Mouse (Mus musculus) embryonic facial prominence, embryonic 14.5 days (tissue): ENCODE measurements around the gene Eif5a2. TPM values are rescaled to one million over a fixed set of nuclear protein-coding genes. Genes with fewer than 3 reads are reported as not detected.

Experiments
- ATAC-seq: fragments of 200-750 bp; cut with Nextera tagmentation; 2 replicates; pipeline ENCODE4 v1.8.0; 2017; ENCODE audit warnings: low read depth, moderate number of reproducible peaks, moderate TSS enrichment
- DNase-seq: peaks from one replicate; pipeline ENCODE4 v3.0.0-alpha.2; 2015; ENCODE audit warnings: low spot score
- H3K27ac ChIP-seq: fragments of 300-500 bp; sonication (generic); replicated peaks from 2 replicates; pipeline ENCODE4 v1.5.1; 2014; ENCODE audit warnings: low read depth, mild to moderate bottlenecking, low read length, moderate library complexity
- H3K27me3 ChIP-seq: fragments of 300-500 bp; sonication (generic); replicated peaks from 2 replicates; pipeline ENCODE4 v1.6.1; 2014; ENCODE audit warnings: low read length; ENCODE audit not compliant: control insufficient read depth, insufficient read depth
- H3K36me3 ChIP-seq: fragments of 300-500 bp; sonication (generic); 2 replicates; pipeline ENCODE4 v1.6.1; 2014; ENCODE audit warnings: low read length, mixed read lengths; ENCODE audit not compliant: control insufficient read depth, insufficient read depth
- H3K4me1 ChIP-seq: fragments of 300-500 bp; sonication (generic); 2 replicates; pipeline ENCODE4 v1.6.1; 2014; ENCODE audit warnings: antibody characterized with exemption, low read length; ENCODE audit not compliant: control insufficient read depth, insufficient read depth
- H3K4me2 ChIP-seq: fragments of 300-500 bp; sonication (generic); 2 replicates; pipeline ENCODE4 v1.6.1; 2014; ENCODE audit warnings: low read depth, mild to moderate bottlenecking, low read length, moderate library complexity, mixed read lengths
- H3K4me3 ChIP-seq: fragments of 300-500 bp; sonication (generic); 2 replicates; pipeline ENCODE4 v1.5.1; 2014; ENCODE audit warnings: low read depth, mild to moderate bottlenecking, low read length
- H3K9ac ChIP-seq: fragments of 300-500 bp; sonication (generic); 2 replicates; pipeline ENCODE4 v1.6.1; 2014; ENCODE audit warnings: low read depth, mild to moderate bottlenecking, low read length, moderate library complexity, mixed read lengths
- H3K9me3 ChIP-seq: fragments of 300-500 bp; sonication (generic); 2 replicates; pipeline ENCODE4 v1.6.1; 2016; ENCODE audit warnings: low read length; ENCODE audit not compliant: control insufficient read depth
- WGBS: fragments of 180-500 bp; shearing (Covaris S2); extraction: QIAGEN DNeasy Blood & Tissue Kit; methylation state at CpG from one replicate; pipeline ENCODE4 v1.1.7; 2014; 5-methylcytosine and 5-hydroxymethylcytosine counted together
- polyA plus RNA-seq: library from polyadenylated mRNA; unstranded; fragments of >200 nt; fragmentation: Nextera tagmentation; extraction: Ambion mirVana; gene quantifications from 2 replicates; pipeline ENCODE4 v1.2.1, GENCODE M21; 2014

Gene Eif5a2
- polyA plus RNA-seq, 1 experiment from 2014 or later: 10.4 TPM

DNA sequence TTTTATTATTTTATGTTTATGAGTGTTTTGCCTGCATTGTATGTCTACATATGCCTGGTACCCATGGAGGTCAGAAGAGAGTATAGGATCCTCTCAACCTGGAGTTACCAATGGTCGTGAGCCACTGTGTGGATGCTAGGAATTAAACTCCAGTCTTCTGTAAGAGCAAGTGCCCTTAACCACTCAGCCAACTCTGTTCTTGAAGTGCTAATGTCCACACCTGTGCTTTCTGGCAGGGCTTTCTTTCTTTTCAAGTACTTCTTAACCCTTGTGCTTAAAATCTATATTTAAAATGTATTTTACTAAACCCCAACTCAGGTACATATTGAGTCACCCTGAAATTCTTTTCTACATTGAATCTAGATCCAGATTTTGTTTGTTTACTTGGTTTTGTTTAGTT is 45.2 kb downstream of the Eif5a2 start:
- no peak overlapping the region for H3K4me3 ChIP-seq
- H3K27me3 ChIP-seq: no peaks in the 10 kb centered on the region
- no peak for DNase-seq
- H3K27ac ChIP-seq: no peak overlapping the region
- ATAC-seq: no peak
- no peaks in the 10 kb centered on the region for H3K36me3 ChIP-seq
- H3K9me3 ChIP-seq: no peaks in the 10 kb centered on the region
- H3K4me1 ChIP-seq: no peaks in the 10 kb centered on the region
- no peak overlapping the region for H3K9ac ChIP-seq
- H3K4me2 ChIP-seq: no peak overlapping the region
- WGBS: 92% methylated on average over 1 of the region's 1 CpGs

- H3K9ac ChIP-seq: no peak overlapping the region
- no peak overlapping the region for H3K4me2 ChIP-seq
- no peaks in the 10 kb centered on the region for H3K4me1 ChIP-seq
- 84% methylated on average over 2 of the region's 2 CpGs for WGBS
- H3K27me3 ChIP-seq: no peaks in the 10 kb centered on the region
- H3K36me3 ChIP-seq: no peaks in the 10 kb centered on the region
- DNase-seq: no peak
- H3K4me3 ChIP-seq: no peak overlapping the region
- no peaks in the 10 kb centered on the region for H3K9me3 ChIP-seq
- no peak overlapping the region for H3K27ac ChIP-seq
- no peak for ATAC-seq
These were observed 46.5 kb downstream of the Eif5a2 start for GRCm38 (mm10) chr3:28827605-28828004.

DNA sequence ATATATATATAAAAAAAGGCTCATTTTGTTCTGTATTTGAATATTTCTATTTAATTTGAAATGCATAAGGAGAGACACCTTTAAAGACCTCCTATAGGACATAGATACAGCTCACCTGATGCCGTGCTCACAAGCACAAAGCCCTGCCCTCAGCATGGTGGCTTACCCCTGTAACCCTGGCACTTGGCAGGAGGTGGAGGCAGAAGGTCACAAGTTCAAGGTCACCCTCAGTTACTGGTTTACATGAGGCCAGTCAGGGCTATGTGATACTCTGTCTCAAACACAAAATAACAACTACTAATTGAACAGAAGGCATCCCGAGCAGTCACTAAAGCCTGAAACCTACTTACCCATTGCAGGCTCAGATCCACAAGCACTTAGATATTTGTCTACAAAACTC is 48.4 kb downstream of the Eif5a2 start:
- H3K4me2 ChIP-seq: no peak overlapping the region
- no peak overlapping the region for H3K9ac ChIP-seq
- H3K36me3 ChIP-seq: no peaks in the 10 kb centered on the region
- no peak for DNase-seq
- no peak for ATAC-seq
- H3K4me1 ChIP-seq: no peaks in the 10 kb centered on the region
- H3K9me3 ChIP-seq: no peaks in the 10 kb centered on the region
- no peak overlapping the region for H3K27ac ChIP-seq
- H3K27me3 ChIP-seq: no peaks in the 10 kb centered on the region
- 82% methylated on average over 2 of the region's 2 CpGs for whole genome bisulfite sequencing
- H3K4me3 ChIP-seq: no peak overlapping the region

- no peak overlapping the region for H3K4me3 ChIP-seq
- ATAC-seq (no peak), DNase-seq (no peak)
- no peak overlapping the region for H3K27ac ChIP-seq
- H3K4me2 ChIP-seq: no peak overlapping the region
- H3K4me1 ChIP-seq: no peaks in the 10 kb centered on the region
- H3K9ac ChIP-seq: no peak overlapping the region
- 76% methylated on average over 2 of the region's 2 CpGs for WGBS
- no peaks in the 10 kb centered on the region for H3K9me3 ChIP-seq
- no peaks in the 10 kb centered on the region for H3K36me3 ChIP-seq
- no peaks in the 10 kb centered on the region for H3K27me3 ChIP-seq
These were observed 55.8 kb downstream of the Eif5a2 start for GRCm38 (mm10) chr3:28836796-28837371.

DNA sequence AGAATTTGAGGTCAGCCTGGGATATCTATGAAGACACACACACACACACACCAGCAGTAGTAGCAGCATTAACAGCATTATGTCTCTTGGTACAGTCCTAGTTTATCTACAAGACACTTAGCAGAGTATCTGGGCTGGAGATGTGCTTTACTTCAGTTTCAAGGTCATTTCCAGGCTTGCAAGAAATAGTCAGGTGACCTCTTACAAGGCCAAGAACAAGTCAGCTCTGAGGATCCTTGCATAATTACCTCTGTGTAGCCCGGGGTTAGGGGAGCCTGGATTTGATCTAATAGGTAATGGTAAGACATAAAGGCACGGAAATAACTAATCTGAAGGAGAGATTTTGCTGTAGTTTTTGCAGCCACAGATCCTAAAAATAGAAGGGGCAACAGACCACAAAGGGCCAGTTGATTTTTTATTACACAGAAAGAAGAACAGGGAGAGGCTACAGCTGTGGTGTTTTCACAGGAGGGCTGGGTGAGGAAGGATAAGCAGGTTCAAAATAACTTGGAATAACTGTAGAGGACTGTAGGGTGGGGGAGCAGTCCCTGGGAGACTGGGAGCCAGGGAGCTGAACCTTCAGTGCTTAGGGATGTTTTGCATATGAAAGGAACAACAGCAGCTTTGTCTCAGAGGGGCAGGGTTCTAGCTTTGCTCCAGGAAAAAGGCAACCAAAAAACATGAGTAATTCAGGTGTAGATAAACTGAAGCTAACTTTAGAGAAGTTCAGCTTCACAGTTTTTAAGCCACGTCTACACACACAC is 61.0 kb downstream of the Eif5a2 start:
- WGBS: 22% methylated on average over 3 of the region's 3 CpGs
- ATAC-seq: no peak
- no peak for DNase-seq

GRCm38 (mm10) chr3:28843231-28843630 is 62.2 kb downstream of the Eif5a2 start:
- WGBS: 65% methylated on average over 8 of the region's 8 CpGs
- Histone ChIP-seq H3K9ac (no peak overlapping the region), H3K4me2 (no peak overlapping the region), H3K36me3 (no peaks in the 10 kb centered on the region), H3K27ac (no peak overlapping the region), H3K9me3 (no peaks in the 10 kb centered on the region), H3K4me3 (no peak overlapping the region), H3K27me3 (no peaks in the 10 kb centered on the region), H3K4me1 (no peaks in the 10 kb centered on the region)
- ATAC-seq (no peak), DNase-seq (no peak)

More for the DNA sequence above, 61.0 kb downstream of the Eif5a2 start:
- Histone ChIP-seq H3K27ac (no peak overlapping the region), H3K4me2 (no peak overlapping the region), H3K27me3 (no peaks in the 10 kb centered on the region), H3K9me3 (no peaks in the 10 kb centered on the region), H3K4me3 (no peak overlapping the region), H3K36me3 (no peaks in the 10 kb centered on the region), H3K9ac (no peak overlapping the region), H3K4me1 (no peaks in the 10 kb centered on the region)

- Histone ChIP-seq H3K4me3 (no peak overlapping the region), H3K4me2 (no peak overlapping the region), H3K36me3 (no peaks in the 10 kb centered on the region), H3K9ac (no peak overlapping the region), H3K9me3 (no peaks in the 10 kb centered on the region), H3K27ac (no peak overlapping the region), H3K4me1 (no peaks in the 10 kb centered on the region), H3K27me3 (no peaks in the 10 kb centered on the region)
- DNase-seq: no peak
- no peak for ATAC-seq
These were observed 66.0 kb downstream of the Eif5a2 start for GRCm38 (mm10) chr3:28847115-28847514.
